Mouse (Mus musculus) spleen, adult 2 months (tissue): Measurements from ENCODE around the gene Adora3. TPM values are rescaled to one million over a fixed set of nuclear protein-coding genes. Genes with fewer than 3 reads are reported as not detected.

Experiments
- DNase-seq, 2 experiments: peaks; one replicate each; pipeline versions ENCODE4 v3.0.0 to v3.0.0-alpha.2; 2012 to 2021; ENCODE audit warnings: low spot score in 2 of 2, low read depth in 1 of 2
- H3K27ac ChIP-seq: fragments of 200-500 bp; 2 replicates; pipeline ENCODE4 v1.5.1; 2012; ENCODE audit warnings: low read length, inconsistent platforms; ENCODE audit not compliant: insufficient read depth
- H3K27me3 ChIP-seq: fragments of 200-500 bp; 2 replicates; pipeline ENCODE4 v1.6.1; 2012; ENCODE audit warnings: mild to moderate bottlenecking, moderate library complexity, low read length, inconsistent platforms; ENCODE audit not compliant: control insufficient read depth, insufficient read depth
- H3K36me3 ChIP-seq: fragments of 200-500 bp; 2 replicates; pipeline ENCODE4 v1.6.1; 2012; ENCODE audit warnings: mild to moderate bottlenecking, low read length, inconsistent platforms; ENCODE audit not compliant: control insufficient read depth, insufficient read depth
- H3K4me1 ChIP-seq: fragments of 200-500 bp; 2 replicates; pipeline ENCODE4 v1.6.1; 2011; ENCODE audit warnings: inconsistent platforms; ENCODE audit not compliant: control insufficient read depth, insufficient read depth, insufficient read length
- H3K4me3 ChIP-seq: fragments of 200-500 bp; 2 replicates; pipeline ENCODE4 v1.5.1; 2011; ENCODE audit warnings: mild to moderate bottlenecking, inconsistent platforms; ENCODE audit not compliant: insufficient read depth, insufficient read length; ENCODE audit errors: extremely low read depth
- CTCF ChIP-seq: fragments of 200-500 bp; IDR thresholded peaks from 2 replicates; pipeline ENCODE4 v1.5.1; 2011; ENCODE audit warnings: mild to moderate bottlenecking, inconsistent platforms; ENCODE audit not compliant: insufficient read depth, insufficient read length, insufficient replicate concordance; ENCODE audit errors: extremely low read depth
- POLR2A ChIP-seq: fragments of 200-500 bp; IDR thresholded peaks from 2 replicates; pipeline ENCODE4 v1.6.1; 2011; ENCODE audit warnings: low read depth, low read length, inconsistent platforms
- WGBS: fragments of 180-500 bp; shearing (Covaris S2); methylation state at CpG from one replicate; pipeline ENCODE4 v1.1.7; 2018; 5-methylcytosine and 5-hydroxymethylcytosine counted together
- polyA plus RNA-seq: library from polyadenylated mRNA; depleted of rRNA; stranded (reverse); fragments of >200 nt; gene quantifications from 2 replicates; pipeline ENCODE4 v1.2.3, GENCODE M21; 2012

Adora3 gene
- polyA plus RNA-seq, 1 experiment, result 0.32 TPM

- no peaks in the 10 kb centered on the region for H3K27me3 ChIP-seq
- peak overlapping the region; percentile 49; the same call in 1 of the 2 replicates for H3K4me3 ChIP-seq
- 7% methylated on average over 19 of the region's 19 CpGs for WGBS
- peaks cover 23% of the 10 kb centered on the region; the same call in 1 of the 2 replicates for H3K4me1 ChIP-seq
- peak; percentile 74 to 86 for DNase-seq
- TF ChIP-seq POLR2A (peak; percentile 53; the same call in 1 of the 2 replicates), CTCF (no peak)
- peak overlapping the region; percentile 95 for H3K27ac ChIP-seq
- no peaks in the 10 kb centered on the region for H3K36me3 ChIP-seq
These were observed 22.2 kb downstream of the Adora3 start for GRCm38 (mm10) chr3:105892572-105893495.

GRCm38 (mm10) chr3:105893941-105894391 is 23.3 kb downstream of the Adora3 start:
- Histone ChIP-seq H3K36me3 (no peaks in the 10 kb centered on the region), H3K4me3 (no peak overlapping the region; the same call in 1 of the 2 replicates), H3K27ac (peak overlapping the region; percentile 95), H3K4me1 (peaks cover 23% of the 10 kb centered on the region; the same call in 1 of the 2 replicates), H3K27me3 (no peaks in the 10 kb centered on the region)
- TF ChIP-seq POLR2A (no peak), CTCF (no peak)
- no peak for DNase-seq
- 26% methylated on average over 6 of the region's 6 CpGs for WGBS

DNA sequence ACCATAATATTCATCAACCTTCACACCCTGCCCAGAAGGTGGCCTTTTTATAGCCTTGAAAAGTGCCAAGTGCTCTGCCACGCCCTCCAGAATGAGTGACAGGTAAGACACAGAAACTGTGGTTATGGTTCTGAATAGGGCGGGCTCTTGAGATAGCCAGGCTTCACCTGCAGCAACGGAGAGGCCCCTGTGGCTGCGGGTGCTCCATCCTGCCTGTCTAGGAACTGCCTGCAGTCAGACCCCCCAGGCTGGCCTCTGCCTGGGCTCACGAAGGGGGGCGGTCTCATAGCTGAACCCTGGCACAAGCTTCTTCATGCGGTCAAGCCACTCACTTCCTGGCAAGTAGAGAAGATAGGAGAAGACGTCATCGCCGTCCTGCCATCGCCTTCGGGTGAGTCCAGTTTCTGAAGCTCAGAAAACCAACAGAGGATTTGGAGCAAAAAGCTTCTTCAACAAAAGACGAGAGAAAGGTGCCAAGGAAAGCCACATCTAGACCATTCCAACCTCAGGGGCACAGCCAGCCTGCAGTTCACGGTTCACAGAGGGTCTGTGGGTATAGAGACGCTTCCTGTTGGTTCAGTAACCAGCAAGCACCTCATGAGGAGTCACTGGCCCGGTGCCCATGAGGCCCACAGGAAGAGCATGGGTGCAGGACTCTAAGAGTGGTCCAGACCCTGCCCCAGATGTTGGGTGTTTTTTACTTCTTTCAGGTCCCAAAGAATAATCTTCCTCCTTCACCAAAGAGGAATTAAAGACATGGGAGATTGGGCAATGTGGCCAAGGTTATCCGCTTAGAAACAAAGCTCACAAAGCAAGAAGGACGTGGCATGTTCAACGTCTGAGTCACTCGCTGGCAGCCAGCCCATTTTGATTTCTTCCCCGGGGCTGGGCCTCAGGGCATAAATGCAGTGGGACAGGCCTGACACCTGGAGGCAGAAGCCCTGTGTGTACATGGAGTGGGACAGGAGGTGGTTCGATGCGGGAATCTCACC is 24.2 kb downstream of the Adora3 start:
- peak; percentile 77 to 86 for DNase-seq
- WGBS, result 3% methylated on average over 23 of the region's 23 CpGs
- no peaks in the 10 kb centered on the region for H3K27me3 ChIP-seq
- H3K4me1 ChIP-seq, result peaks cover 23% of the 10 kb centered on the region; the same call in 1 of the 2 replicates
- TF ChIP-seq CTCF (peak; percentile 77; the same call in 1 of the 2 replicates), POLR2A (peak; percentile 28; the same call in 1 of the 2 replicates)
- H3K4me3 ChIP-seq, result peak overlapping the region; percentile 44; the same call in 1 of the 2 replicates
- peak overlapping the region; percentile 95 for H3K27ac ChIP-seq
- no peaks in the 10 kb centered on the region for H3K36me3 ChIP-seq

- peaks cover 19% of the 10 kb centered on the region; the same call in 1 of the 2 replicates for H3K4me1 ChIP-seq
- peak in 1 of 2 experiments; percentile 1 for DNase-seq
- no peaks in the 10 kb centered on the region for H3K36me3 ChIP-seq
- TF ChIP-seq POLR2A (no peak), CTCF (no peak)
- 85% methylated on average over 3 of the region's 3 CpGs for WGBS
- no peak overlapping the region for H3K27ac ChIP-seq
- H3K27me3 ChIP-seq, result no peaks in the 10 kb centered on the region
- H3K4me3 ChIP-seq, result no peak overlapping the region
These were observed 26.2 kb downstream of the Adora3 start for GRCm38 (mm10) chr3:105896811-105897210.

DNA sequence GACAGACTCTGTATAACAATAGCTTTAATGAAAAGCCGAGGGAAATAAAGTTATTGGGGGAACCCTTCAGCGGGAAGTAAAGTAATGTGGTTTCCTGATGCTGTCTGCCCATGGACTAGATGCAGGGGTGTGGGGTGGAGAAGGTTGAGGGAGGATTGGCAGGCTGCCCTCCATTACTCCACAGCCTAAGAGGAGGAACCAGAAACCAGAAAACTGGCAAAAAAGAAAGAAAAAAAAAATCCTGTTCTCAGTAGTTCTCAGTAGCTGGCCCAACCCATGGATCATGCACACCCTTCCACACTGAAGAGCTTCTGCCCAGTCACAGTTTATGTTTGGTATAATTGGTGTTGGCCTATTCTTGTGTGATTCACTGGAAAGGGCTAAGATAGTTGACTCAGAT is 27.7 kb downstream of the Adora3 start:
- DNase-seq, result no peak
- WGBS, result 12% methylated on average over 2 of the region's 2 CpGs
- Histone ChIP-seq H3K4me3 (no peak overlapping the region), H3K4me1 (peaks cover 16% of the 10 kb centered on the region; the same call in 1 of the 2 replicates), H3K27ac (no peak overlapping the region), H3K36me3 (no peaks in the 10 kb centered on the region), H3K27me3 (no peaks in the 10 kb centered on the region)
- TF ChIP-seq POLR2A, result no peak
- no peak for TF ChIP-seq CTCF

DNA sequence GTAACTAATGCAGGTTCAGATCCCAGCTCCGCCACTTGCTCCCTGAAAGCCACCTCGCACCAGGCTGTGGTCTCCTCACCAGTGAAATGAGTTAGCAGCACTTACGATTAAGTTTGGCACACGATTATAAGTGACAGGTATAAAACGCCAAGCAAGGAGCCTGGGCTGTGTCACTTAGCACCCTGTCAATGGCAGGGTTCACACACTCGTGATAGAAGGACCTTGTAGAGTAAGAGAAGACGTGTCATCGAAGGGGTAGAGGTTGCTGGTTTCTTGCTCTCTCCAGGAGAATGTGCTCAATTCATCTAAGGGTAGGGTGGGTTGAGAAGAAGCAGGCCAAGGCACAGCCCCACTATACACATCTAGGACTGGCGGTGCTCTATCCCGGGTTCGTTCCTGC is 28.2 kb downstream of the Adora3 start:
- no peak for DNase-seq
- Histone ChIP-seq H3K4me3 (no peak overlapping the region), H3K36me3 (no peaks in the 10 kb centered on the region), H3K27me3 (no peaks in the 10 kb centered on the region), H3K27ac (no peak overlapping the region), H3K4me1 (peaks cover 12% of the 10 kb centered on the region; the same call in 1 of the 2 replicates)
- WGBS, result 84% methylated on average over 11 of the region's 11 CpGs
- TF ChIP-seq CTCF, result no peak
- no peak for TF ChIP-seq POLR2A
